Mouse (Mus musculus): ENCODE measurements around the gene Cyp4f18. TPM values are rescaled to one million over a fixed set of nuclear protein-coding genes. Genes with fewer than 3 reads are reported as not detected.

The Cyp4f18 gene
- total and polyA plus RNA-seq, 3 experiments: 0.10 TPM; not detected in 2

DNA sequence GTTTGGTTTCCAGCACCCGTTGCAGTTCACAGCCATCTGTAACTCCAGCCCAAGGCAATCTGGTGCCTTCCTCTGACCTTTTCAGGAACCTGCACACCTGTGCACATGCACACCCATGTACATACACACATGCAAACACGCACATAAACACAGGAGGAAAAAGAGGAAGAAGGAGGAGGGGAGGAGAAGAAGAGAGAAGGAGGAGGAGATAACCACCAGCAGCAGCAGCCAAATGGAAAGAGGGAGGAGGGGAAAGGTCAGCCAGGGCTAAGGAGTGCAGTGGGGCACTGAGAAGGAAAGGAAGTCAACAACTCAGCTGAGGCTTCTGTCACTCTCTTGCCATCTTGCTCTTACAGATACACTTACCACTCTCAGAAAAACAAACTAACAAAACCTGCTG, 28.4 kb downstream of the Cyp4f18 start:
- ATAC-seq (ENCODE audit: extremely low read depth, insufficient number of reproducible peaks, low FRiP score, poor library complexity, severe bottlenecking) (no peak), DNase-seq (ENCODE audit: low spot score) (no peak)
- TF ChIP-seq GATA1 (IDR thresholded peaks at IDR 0.05; ENCODE audit: borderline replicate concordance, low read length) (no peak), TAL1 (conservative IDR thresholded peaks at IDR 0.05; ENCODE audit: low read depth, low read length) (no peak), GATA2 (IDR thresholded peaks at IDR 0.05; ENCODE audit: borderline replicate concordance, low read depth, low read length) (no peak), POLR2AphosphoS5 (IDR thresholded peaks at IDR 0.05; ENCODE audit: insufficient replicate concordance, low read depth, low read length) (no peak), CTCF (IDR thresholded peaks at IDR 0.05; ENCODE audit: low read depth, low read length) (no peak)
- Histone ChIP-seq H3K4me3 (ENCODE audit: low read depth, low read length) (no peak overlapping the region), H3K27me3 (ENCODE audit: insufficient read depth, low read length) (peaks cover 5% of the 10 kb centered on the region; the same call in 1 of the 2 replicates), H3K36me3 (replicated peaks) (no peaks in the 10 kb centered on the region), H3K4me1 (ENCODE audit: insufficient read depth, low read depth, low read length) (peaks cover 6% of the 10 kb centered on the region), H3K9me3 (replicated peaks) (no peaks in the 10 kb centered on the region)

DNA sequence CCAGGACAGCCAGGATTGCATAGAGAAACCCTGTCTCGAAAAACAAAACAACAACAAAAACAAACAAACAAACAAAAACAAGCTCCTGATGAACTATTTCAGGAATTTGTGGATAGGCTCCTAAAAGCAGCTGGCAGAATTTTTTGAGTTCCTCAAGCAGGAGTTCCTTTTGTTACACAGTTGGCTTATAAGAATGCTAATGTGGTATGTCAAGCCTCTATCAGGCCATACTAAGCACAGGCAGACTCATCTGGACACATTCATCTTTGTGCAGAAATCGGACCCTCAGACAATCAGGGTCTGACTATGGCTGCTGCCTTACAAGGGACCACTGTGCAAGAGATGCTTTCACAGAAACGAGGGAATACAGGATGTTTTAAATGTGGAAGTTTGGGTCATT, 35.2 kb downstream of the Cyp4f18 start:
- Histone ChIP-seq H3K27me3 (ENCODE audit: insufficient read depth, low read length) (no peaks in the 10 kb centered on the region), H3K4me1 (ENCODE audit: insufficient read depth, low read depth, low read length) (no peaks in the 10 kb centered on the region), H3K9me3 (replicated peaks) (no peaks in the 10 kb centered on the region), H3K4me3 (ENCODE audit: low read depth, low read length) (no peak overlapping the region), H3K36me3 (replicated peaks) (peaks cover 26% of the 10 kb centered on the region)
- TF ChIP-seq POLR2AphosphoS5 (IDR thresholded peaks at IDR 0.05; ENCODE audit: insufficient replicate concordance, low read depth, low read length) (no peak), TAL1 (conservative IDR thresholded peaks at IDR 0.05; ENCODE audit: low read depth, low read length) (no peak), CTCF (IDR thresholded peaks at IDR 0.05; ENCODE audit: low read depth, low read length) (no peak), GATA2 (IDR thresholded peaks at IDR 0.05; ENCODE audit: borderline replicate concordance, low read depth, low read length) (no peak), GATA1 (IDR thresholded peaks at IDR 0.05; ENCODE audit: borderline replicate concordance, low read length) (no peak)
- DNase-seq (ENCODE audit: low spot score) (no peak), ATAC-seq (ENCODE audit: extremely low read depth, insufficient number of reproducible peaks, low FRiP score, poor library complexity, severe bottlenecking) (no peak)

DNA sequence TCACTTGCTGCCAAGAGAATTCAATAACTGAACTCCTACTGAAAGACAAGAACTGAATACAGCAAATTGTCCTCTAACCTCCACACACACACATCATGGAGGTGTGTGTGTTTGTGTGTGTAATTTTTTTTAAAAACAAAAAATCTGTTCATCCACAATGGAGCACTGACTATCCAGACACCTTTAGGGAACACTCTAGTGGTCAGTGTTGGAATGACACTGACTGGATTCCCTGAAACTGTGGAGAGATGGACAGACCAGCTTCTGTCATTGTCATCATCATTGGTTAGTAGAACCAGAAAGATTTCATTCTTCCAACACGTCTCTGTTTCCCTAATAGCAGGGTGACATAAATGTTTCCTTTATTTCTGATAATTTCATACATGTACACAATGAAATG, 37.5 kb downstream of the Cyp4f18 start:
- no peaks in the 10 kb centered on the region for H3K4me1 ChIP-seq (ENCODE audit: insufficient read depth, low read depth, low read length)
- peaks cover 48% of the 10 kb centered on the region for H3K36me3 ChIP-seq (replicated peaks)
- H3K9me3 ChIP-seq (replicated peaks): no peaks in the 10 kb centered on the region
- H3K27me3 ChIP-seq (ENCODE audit: insufficient read depth, low read length): no peaks in the 10 kb centered on the region
- ATAC-seq (ENCODE audit: extremely low read depth, insufficient number of reproducible peaks, low FRiP score, poor library complexity, severe bottlenecking) (no peak), DNase-seq (ENCODE audit: low spot score) (no peak)
- TF ChIP-seq GATA1 (IDR thresholded peaks at IDR 0.05; ENCODE audit: borderline replicate concordance, low read length): no peak
- TF ChIP-seq TAL1 (conservative IDR thresholded peaks at IDR 0.05; ENCODE audit: low read depth, low read length): no peak
- peak; percentile 78 for TF ChIP-seq CTCF (IDR thresholded peaks at IDR 0.05; ENCODE audit: low read depth, low read length)
- TF ChIP-seq GATA2 (IDR thresholded peaks at IDR 0.05; ENCODE audit: borderline replicate concordance, low read depth, low read length): no peak
- no peak overlapping the region for H3K4me3 ChIP-seq (ENCODE audit: low read depth, low read length)

DNA sequence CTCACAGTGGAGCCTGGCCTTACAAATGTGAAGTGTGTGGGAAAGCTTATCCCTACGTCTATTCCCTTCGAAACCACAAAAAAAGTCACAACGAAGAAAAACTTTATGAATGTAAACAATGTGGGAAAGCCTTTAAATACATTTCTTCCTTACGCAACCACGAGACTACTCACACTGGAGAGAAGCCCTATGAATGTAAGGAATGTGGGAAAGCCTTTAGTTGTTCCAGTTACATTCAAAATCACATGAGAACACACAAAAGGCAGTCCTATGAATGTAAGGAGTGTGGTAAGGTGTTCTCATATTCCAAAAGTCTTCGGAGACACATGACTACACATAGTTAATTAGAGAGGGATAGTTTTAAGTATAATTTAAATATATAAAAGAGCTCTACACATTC, 40.8 kb downstream of the Cyp4f18 start:
- Histone ChIP-seq H3K4me1 (ENCODE audit: insufficient read depth, low read depth, low read length) (no peaks in the 10 kb centered on the region; the same call in 1 of the 2 replicates), H3K9me3 (replicated peaks) (peaks cover 7% of the 10 kb centered on the region), H3K36me3 (replicated peaks) (peaks cover 81% of the 10 kb centered on the region), H3K27me3 (ENCODE audit: insufficient read depth, low read length) (no peaks in the 10 kb centered on the region), H3K4me3 (ENCODE audit: low read depth, low read length) (no peak overlapping the region)
- ATAC-seq (ENCODE audit: extremely low read depth, insufficient number of reproducible peaks, low FRiP score, poor library complexity, severe bottlenecking): no peak
- TF ChIP-seq POLR2AphosphoS5 (IDR thresholded peaks at IDR 0.05; ENCODE audit: insufficient replicate concordance, low read depth, low read length): no peak
- no peak for TF ChIP-seq GATA2 (IDR thresholded peaks at IDR 0.05; ENCODE audit: borderline replicate concordance, low read depth, low read length)
- no peak for TF ChIP-seq TAL1 (conservative IDR thresholded peaks at IDR 0.05; ENCODE audit: low read depth, low read length)
- no peak for TF ChIP-seq CTCF (IDR thresholded peaks at IDR 0.05; ENCODE audit: low read depth, low read length)
- TF ChIP-seq GATA1 (IDR thresholded peaks at IDR 0.05; ENCODE audit: borderline replicate concordance, low read length): no peak
- DNase-seq (ENCODE audit: low spot score): no peak

DNA sequence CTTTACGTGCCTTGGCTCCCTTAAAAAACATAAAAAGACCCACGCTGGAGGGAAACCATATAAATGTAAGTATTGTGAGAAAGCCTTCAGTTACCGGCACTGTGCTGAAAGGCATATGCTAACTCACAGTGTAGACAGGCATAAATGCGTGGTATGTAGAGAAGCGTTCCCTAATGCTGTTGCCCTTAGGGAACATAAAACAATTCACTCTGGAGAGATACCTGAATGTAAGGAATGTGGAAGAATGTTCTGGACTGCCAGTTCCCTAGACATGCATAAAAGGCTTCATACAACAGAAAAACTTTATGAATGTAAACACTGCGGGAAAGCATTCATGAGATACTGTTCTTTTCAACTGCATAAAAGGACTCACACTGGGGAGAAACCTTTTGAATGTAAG, 41.3 kb downstream of the Cyp4f18 start:
- Histone ChIP-seq H3K36me3 (replicated peaks) (peaks cover 86% of the 10 kb centered on the region), H3K9me3 (replicated peaks) (peaks cover 7% of the 10 kb centered on the region), H3K4me1 (ENCODE audit: insufficient read depth, low read depth, low read length) (no peaks in the 10 kb centered on the region; the same call in 1 of the 2 replicates), H3K4me3 (ENCODE audit: low read depth, low read length) (no peak overlapping the region), H3K27me3 (ENCODE audit: insufficient read depth, low read length) (no peaks in the 10 kb centered on the region)
- no peak for ATAC-seq (ENCODE audit: extremely low read depth, insufficient number of reproducible peaks, low FRiP score, poor library complexity, severe bottlenecking)
- DNase-seq (ENCODE audit: low spot score): no peak
- TF ChIP-seq POLR2AphosphoS5 (IDR thresholded peaks at IDR 0.05; ENCODE audit: insufficient replicate concordance, low read depth, low read length): no peak
- no peak for TF ChIP-seq GATA1 (IDR thresholded peaks at IDR 0.05; ENCODE audit: borderline replicate concordance, low read length)
- TF ChIP-seq GATA2 (IDR thresholded peaks at IDR 0.05; ENCODE audit: borderline replicate concordance, low read depth, low read length): no peak
- no peak for TF ChIP-seq CTCF (IDR thresholded peaks at IDR 0.05; ENCODE audit: low read depth, low read length)
- TF ChIP-seq TAL1 (conservative IDR thresholded peaks at IDR 0.05; ENCODE audit: low read depth, low read length): no peak

DNA sequence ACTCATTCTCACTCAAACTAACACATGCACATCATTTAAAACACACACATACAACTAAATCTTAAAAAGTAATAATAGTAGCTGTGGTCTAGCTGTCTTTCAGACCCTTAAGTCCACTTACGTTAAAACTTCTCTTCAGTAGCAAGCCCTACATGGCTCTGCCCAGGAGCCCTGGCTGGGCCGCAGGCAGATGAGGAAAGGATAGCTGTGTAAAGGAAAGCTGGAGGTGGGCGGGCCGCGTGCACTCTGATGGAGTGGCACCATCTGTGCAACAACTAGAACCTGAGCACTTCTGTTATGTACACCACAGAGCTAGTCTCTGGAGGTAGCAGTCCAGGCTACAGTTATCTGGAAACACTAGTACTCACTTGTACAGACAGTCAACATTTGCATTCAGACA, 42.2 kb downstream of the Cyp4f18 start:
- TF ChIP-seq CTCF (IDR thresholded peaks at IDR 0.05; ENCODE audit: low read depth, low read length) (no peak), GATA1 (IDR thresholded peaks at IDR 0.05; ENCODE audit: borderline replicate concordance, low read length) (no peak), GATA2 (IDR thresholded peaks at IDR 0.05; ENCODE audit: borderline replicate concordance, low read depth, low read length) (no peak), TAL1 (conservative IDR thresholded peaks at IDR 0.05; ENCODE audit: low read depth, low read length) (no peak), POLR2AphosphoS5 (IDR thresholded peaks at IDR 0.05; ENCODE audit: insufficient replicate concordance, low read depth, low read length) (no peak)
- Histone ChIP-seq H3K4me1 (ENCODE audit: insufficient read depth, low read depth, low read length) (no peaks in the 10 kb centered on the region; the same call in 1 of the 2 replicates), H3K36me3 (replicated peaks) (peaks cover 88% of the 10 kb centered on the region), H3K9me3 (replicated peaks) (peaks cover 7% of the 10 kb centered on the region), H3K4me3 (ENCODE audit: low read depth, low read length) (no peak overlapping the region), H3K27me3 (ENCODE audit: insufficient read depth, low read length) (no peaks in the 10 kb centered on the region)
- no peak for DNase-seq (ENCODE audit: low spot score)
- ATAC-seq (ENCODE audit: extremely low read depth, insufficient number of reproducible peaks, low FRiP score, poor library complexity, severe bottlenecking): no peak
